Mouse (Mus musculus) c-Kit-positive CD71-negative TER-119-negative erythroid progenitor cells, embryonic 14.5 days (primary cell): ENCODE data around the gene Dlx4.

Experiments
- DNase-seq: peaks from one replicate; pipeline ENCODE4 v3.0.0-alpha.2; 2013; ENCODE audit warnings: low read depth

Gene Dlx4

DNA sequence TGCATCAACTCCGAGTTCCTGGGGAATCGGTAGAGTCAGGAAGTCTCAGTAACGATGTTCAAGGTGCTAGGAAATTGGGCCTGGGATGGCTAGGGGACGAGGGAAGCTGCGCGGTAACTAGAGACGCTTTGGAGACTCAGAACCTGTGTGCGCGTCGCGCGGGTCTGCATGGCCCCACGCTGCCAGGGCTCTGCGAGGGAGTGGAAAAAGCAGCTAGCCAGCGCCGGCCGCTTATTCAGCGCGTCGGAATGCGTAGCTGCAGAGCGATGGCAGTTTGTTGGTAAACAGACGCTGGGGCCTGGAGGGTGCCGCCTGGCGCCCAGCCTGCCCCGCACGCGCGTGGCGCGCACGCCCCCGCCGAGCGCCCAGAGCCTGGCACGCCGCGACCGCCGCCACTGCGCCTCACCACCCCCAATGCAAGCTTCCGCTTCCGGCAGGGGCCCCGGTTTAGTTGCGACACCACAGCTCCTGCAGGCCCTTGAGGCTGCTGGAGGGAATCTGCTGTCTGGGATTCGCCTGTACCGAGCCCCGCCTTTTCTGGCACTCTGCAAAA lies at the start of gene Dlx4:
Gene Dlx4, minus strand, starts transcription at position 413 of the 553 bp plus-strand sequence.
- DNase-seq = no peak

DNA sequence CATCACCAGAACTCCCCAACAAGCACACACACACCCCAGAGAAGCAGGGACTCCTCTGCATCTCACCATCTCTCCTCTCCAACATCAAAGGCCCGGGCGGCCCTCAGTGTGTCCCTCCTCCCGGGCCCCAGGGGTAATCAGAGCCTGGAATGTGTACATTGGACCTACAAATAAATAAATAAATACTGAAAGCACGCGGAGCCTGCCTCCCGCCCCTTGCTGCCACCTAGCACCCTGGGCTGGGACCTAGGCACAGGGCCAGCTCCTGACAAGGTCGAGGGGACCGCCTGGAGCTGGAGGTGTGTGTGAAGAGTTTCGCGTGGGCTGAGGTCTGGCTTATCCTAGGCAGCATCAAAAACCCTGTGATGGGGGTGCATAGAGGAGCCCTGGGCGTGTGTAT lies 43.8 kb upstream of the Dlx4 start:
- DNase-seq = no peak

DNA sequence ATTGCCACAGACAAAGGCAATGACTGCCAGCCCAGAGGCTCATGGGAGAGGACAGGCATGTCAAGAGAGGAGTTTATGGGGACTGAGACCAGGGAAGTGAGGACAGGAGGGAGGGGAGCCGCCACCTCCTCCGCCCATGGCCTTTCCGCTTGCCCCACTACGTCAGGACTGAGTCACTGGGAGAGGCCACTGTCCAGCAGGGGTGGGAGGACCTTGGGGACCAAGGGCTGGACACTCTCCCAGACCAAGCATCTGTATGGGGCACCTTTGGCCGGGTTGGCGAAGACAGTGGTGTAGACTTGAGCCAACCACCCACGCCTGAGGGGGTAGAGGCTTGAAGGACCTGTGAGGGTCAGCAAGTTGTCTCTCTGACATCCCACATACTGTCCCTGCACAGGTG lies 40.8 kb upstream of the Dlx4 start:
- no peak for DNase-seq

DNA sequence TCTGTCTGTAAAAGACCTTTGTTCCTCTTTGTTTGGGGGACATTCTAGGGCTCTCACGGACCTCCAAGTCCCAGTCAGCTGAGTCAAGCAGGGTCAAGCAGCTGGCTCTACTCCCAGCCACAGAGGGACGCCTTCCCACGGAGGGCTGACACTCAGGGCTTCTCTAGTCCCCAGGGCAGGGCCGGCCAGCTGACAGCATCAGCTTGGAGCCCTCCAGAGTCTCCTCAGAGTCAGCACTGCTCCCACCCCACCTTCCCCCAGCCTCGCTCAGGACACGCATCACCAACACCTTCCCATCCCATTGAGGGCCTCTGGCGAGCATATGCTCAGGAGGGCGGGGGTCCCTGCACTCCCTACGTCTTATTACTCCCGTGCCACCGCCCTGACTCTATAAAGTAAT lies 39.6 kb upstream of the Dlx4 start:
- no peak for DNase-seq

DNA sequence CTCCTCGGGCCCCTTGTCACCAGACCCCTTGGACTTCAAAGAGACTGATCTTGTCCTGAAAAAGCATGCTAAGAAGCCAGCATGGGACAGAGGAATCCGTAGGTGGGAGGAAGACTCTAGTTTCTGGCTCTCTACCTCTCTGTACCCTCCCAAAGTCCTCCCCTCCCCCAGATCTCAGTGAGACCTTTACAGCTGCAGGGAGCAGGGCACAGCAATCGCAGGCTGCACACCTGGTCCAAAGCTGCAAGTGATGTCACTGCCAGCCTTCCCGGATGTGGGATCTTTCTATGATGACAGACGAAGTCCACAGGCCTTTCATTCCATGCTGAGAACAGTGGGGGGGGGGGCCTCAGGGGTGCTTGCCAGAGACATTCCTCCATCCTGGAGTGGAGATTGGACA lies 38.5 kb upstream of the Dlx4 start:
- DNase-seq = no peak

DNA sequence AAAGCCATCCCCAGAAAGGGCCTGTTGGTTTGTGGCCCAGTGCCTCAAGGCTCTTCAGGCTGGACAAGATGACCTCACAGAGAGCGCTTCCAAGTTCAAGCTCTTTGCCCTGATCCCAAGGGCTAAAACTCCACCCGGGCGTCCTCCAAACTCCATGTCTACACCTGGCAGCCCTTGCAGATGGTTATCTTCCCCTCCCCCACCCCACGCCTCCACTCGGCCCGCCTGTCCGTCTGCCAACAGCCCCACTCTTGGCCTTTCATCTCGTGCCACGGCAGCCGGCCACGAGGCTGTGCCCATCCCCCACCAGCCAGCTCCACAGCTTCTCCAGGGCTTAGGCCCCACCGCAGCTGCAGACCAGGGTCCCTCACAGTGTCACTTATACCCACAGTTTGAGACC lies 33.2 kb upstream of the Dlx4 start:
- no peak for DNase-seq

DNA sequence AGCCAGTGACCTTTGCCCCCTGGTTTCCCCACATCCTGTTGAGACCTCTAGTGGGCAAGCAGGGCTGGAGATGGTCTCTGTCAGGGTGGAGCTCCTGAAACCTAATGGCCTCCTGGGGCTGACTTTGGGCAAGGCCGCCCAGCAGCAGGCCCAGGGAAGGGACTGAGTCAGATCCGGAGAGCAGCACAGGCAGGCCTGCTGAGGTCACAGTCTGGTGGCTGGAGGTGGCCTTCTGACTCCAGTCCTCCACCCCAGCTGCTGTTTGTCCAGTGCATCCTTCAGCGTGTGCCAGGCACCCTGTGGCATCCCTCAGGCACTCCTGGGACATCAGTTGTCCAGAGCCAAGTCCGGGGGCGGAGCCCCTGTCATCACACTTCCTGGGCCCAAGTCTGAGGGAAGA lies 19.8 kb upstream of the Dlx4 start:
- no peak for DNase-seq

DNA sequence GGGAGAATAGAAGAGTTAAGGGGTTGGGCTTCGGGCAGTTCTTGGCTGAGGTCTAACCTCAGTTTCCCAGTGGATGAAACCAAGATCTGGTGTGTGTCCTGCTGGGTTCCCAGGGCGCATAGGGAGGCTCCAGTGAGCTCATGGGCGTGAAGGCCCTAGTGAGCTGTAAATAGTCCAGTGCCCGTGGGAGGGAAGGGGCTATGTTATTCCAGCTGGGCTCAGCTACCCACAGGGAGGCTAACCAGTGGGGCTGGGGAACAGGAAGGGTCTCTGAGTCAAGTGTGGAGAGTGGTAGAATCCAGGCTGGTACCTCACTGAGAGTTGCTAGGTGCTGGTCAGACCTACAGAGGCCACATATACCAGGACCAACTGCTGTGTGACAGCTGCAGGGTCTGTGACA lies 15.6 kb upstream of the Dlx4 start:
- DNase-seq = no peak

DNA sequence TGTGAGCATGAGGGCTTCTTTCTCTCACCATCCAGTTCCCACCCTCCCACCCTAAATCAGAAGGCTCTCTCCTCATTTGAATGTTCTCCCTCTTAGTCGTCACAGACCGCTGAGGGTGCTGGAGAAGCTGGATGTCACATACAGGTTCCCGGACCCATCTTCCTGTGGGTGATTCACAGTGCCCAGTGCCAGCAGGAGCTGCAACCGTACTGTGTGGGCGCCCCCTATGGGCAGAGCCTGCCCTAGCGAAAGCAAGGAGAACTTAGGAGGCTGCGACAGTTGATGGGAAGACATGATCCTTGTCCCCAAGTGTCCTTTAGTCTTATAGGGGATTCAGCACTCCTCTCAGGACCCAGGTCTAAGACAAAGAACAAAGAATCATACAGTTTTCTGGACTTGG lies 14.6 kb upstream of the Dlx4 start:
- DNase-seq = no peak

DNA sequence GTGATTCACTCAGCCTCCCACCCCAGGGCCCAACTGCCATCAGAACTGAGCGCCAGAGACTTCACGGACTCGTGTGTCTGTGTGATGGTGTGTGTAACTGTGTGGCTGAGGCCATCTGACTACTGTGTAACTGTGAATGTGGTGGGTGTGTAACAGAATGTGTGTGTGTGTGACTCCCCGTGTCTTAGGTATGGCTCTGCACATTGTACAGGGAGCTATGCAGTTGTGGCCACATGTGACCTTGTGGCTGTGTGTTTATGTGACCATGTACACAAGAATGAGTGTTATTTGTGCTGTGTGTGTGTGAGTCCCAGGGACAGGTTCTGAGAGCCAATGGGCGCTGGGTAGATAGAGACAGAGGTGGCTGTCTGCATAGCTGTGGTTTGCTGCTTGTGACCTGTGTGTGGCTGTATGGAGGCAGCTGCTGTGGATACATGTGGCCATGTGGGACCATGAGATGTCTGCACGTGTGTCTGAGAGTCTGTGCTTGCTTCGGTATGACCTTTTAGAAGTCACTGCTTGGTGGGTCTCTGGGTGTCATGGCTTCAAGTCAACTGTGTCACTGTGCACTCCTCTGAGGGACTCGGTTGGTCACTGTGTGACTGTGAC lies 13.8 kb upstream of the Dlx4 start:
- DNase-seq = no peak

DNA sequence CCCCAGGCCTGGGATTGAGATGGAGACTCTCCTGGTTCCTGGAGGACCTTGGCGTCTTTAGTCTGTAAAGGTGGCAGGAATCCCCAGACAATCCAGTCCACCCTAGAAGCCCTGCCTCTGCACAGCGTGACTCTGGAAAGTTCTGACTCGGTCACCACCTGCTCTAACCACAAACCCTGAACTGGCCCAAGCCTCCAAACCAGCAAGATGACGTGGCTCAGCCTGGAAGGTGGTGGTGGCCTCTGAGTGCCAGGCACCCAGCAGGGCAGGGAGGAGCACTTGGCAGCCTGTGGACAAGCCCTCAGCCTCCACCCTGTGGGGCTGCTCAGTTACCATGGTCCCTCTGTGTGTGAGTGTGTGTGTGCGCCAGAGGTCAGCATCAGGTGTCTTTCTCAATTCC lies 11.8 kb upstream of the Dlx4 start:
- no peak for DNase-seq

DNA sequence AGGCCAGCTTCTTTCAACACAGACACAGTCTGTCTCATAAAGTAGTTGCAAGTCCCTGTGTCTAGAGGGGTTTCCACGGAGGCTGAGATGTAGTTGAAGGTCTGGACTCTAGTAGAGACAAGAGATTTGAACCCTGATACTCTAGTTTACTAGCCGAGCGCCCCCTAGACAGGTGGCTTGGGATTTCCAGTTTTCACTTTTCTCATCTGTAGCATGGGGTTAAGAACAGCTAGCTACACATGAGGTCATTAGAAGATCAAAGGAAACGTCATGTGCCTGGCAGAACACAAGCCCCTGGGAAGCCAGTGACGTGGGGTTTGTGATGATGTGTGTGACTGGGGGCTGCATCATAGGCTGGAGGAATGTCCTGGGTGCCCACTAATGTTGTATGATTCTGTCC lies 11.3 kb upstream of the Dlx4 start:
- DNase-seq = no peak

DNA sequence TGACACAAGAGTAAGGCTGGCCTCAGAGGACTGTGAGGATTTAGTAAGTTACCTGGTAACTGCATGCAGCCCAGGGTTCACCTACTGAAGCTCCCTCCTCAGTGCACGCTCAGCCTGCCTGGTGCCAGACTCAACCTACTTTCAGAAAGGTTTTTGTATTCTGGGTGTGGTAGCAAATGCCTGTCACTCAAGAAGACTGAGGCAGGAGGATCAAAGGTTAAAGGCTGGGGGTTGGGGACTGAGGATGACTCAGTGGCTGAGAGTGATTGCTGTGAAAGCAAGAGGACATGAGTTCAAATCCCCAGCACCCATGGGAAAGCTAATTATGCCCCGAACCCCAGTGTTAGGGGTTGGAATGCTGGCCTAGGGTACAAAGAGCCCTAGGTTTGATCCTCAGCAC lies 9.4 kb upstream of the Dlx4 start:
- DNase-seq = no peak

DNA sequence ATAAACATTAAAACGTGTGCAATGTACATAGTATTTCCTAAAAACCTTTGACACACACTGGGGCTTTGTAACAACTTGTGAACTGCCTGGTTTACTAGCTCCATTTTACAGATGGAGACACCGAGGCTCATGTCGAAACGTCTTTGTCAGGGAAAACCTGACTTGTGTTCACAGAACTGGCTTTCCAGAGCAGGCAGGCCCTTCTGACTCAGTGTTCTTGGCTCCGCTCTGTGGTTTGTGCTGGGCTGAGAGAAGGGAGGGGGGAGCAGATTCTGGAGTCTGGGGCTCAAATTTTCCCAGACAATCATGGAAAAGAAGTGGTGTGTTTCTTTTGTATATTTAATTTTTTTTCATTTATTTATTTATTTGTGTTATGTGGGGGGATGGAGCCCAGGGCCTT lies 7.6 kb upstream of the Dlx4 start:
- no peak for DNase-seq

DNA sequence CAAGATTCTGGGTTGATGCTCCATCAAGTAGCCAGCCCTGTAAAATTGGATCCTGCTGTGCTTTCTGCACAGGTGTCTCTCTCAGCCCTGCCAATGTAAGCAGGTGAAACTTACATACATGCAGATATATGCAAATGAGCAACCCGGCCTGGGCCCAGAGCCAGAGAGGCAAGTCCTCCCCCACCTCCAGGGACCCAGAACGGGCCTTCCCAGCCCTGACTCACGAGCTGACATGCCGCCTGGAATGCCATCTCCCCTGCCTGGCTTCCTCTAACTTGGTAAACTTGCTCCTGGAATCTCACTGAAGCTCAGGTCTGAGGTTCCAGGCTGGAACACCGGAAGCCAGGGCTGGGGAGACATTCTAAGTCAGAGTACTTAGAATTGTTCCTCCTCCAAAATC lies 7.1 kb upstream of the Dlx4 start:
- no peak for DNase-seq

DNA sequence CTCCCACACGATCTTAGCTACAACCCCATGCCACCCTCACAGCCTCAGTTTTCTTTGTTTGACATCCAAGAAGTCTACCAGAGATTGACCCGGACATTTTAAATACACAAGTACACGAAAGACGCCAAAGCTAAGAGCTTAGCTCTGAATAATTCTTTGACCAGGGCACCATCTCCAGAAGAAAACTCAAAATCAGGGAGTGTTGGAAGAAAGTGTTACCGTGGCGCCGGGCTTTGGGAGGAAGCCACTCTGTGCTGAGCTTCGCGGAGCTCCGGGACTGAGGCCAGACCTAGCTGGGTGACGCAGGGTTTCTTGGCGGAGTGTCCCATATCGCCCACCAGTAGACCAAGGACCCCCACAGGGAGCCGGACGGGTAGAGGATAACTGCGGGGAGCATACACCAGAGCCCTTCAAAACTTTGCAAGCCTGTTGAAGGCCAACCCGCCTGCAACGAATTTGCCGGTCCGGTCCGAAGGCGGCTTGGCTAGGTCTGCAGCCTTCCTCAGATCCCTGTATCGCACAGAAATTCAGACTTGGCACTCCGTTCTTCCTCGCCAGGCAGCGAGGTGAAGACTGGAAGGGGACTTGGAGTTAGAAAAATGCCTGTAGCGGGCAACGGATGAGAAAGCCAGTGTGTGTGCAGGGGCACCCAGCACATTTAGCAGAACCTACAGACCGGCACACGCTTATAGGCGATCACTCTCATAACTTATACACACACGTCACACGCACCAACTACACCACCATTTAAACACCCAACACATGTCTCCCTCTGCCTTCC lies 4.4 kb upstream of the Dlx4 start:
- DNase-seq = no peak

DNA sequence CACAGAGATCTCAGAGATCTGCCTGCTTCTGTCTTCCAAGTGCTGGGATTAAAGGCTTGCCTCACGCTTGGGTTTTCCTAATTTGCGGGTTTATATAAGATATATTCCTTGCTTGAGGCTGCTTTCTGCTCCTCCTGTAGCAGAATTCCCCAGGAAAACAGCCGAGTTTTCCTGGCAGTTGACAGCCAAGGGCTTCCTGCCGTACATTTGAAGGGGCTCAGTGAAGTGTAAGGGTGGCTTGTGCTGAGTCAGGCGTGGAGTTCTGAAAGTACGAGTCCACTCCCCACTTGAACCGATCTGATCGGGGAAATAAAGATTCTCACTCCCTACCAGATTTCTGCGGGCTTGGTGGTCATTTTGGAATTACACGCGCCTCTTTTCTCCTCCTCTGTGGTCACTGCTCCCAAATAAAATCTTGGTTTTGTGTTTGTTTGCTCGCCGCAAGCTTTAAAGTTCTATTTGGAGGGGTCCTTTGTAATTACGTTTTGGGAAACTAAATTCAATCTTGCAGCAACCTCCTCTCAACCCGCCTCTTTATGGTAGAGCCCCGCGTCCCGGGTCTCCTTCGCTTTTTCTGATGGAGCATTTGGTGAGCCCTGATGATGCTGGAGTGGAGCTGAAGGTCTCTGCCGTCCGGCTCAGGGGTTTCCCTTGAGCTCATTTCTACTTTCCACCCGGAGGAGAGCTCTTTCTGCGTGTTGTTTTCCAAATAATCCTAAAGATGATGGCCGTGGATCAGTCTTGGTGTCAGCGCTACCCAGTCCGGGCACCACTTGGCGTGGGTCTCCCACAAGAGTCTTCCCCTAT lies 3.6 kb upstream of the Dlx4 start:
- no peak for DNase-seq

DNA sequence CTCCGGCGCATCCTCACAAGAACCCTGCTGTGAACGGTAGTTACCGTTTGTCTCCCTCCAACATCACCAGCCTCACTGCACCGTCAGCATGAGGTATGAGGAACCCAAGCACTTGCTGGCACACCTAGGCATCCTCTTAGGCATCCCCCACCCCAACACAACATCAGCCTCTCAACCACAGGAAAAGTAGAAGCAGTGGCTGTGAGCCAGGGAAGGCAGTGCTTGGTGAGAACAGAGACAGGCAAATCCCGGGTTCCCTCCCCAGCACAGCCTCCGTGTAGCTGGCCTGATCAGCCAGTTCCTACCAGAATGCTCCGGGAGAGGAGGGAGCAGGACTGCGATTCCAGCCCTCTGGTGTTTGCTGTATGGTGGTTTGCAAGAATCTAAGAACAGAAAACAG lies 2.7 kb upstream of the Dlx4 start:
- DNase-seq = no peak

DNA sequence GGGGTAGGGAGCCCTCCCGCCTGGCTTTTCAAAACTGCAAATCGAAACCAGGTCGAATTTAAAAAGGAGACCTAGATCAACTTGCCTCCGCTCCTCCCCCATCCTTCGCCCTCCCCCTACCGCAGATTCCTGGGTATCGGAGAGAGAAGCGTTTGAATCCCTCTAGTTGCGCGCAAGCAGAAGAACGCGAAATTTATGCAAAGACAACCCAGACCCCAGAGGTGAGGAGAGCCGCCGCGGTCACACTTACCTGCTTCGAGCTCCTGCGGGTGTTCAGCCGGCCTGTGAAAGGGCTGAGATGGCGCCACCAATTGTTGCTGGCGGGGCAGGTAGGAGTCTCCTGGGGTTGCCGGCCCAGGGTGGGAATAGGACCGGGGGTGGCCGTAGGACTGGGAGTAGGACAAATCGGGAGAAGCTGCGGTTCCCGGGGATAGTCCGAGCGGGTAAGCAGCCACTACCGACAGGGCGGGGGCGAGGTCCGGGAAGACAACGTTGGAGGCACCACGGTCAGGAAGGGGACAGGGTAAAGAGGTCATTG lies 1.0 kb downstream of the Dlx4 start:
- no peak for DNase-seq

DNA sequence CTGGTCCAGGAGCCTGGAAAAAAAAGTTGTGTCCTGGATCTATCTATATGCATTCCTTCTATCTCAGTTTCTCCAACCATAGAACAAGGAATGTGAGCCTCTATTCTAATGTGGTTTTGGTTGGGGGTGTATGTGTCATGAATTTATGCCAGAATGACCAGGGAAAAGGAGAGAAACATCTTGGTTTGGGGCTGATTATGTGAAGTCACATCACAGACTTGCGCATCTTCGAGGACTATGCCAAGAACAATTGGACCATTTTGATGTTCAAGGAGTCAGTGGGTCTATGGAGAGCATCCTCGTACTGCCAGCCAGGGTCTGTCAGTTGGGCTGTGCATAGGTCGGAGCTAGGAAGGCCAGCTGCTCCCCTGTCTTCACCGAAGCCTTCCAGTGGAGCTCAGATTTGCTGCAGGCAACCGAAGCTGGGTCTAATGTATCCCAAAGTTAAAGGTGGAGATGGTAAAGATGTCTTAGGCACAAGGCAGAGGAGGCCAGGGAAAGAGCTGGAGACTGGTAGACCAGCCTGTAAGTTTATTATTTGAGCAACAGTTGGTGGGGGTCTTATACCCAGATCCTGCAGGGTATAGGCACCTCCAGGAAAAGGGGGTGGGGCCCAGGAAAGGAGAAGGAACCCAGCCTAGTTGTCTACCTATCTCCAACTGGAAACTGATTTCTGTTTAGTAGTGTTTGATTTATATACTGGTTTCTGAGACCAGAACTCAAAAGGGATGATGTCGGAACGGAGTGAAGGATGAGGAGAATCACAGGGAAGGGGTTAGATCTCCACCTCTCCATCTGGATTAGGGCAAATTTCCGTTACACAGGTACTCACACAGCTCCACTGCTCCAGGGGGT lies 1.7 kb downstream of the Dlx4 start:
- no peak for DNase-seq

DNA sequence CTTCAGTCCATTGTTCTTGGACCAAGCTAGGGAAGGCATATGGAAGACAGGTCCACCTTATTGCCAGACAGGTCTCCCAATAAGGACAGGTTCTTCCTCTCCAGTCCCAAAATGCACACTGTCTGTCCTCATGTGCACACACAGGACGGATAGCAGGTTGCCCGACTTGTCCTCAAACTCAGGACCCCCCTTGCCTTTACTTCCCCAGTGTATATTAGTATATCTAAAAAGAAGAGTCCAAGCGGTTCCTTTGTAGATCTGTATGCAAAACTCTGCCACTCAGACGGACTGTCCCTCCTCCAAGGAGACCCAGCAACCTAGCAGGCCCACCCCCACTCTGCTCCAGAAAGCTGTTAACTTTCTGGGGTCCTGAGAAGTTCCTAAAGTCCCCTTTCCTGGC lies 2.4 kb downstream of the Dlx4 start:
- no peak for DNase-seq
